ENCODE assay signal across 8 mouse cellular contexts in genomic region chrX:38181608-38182258, GRCm38 (mm10). TPM values are rescaled to one million over a fixed set of nuclear protein-coding genes. Genes with fewer than 3 reads are reported as not detected.
DNase-seq lines count a peak whose midpoint lies in the region; ATAC-seq lines count a peak whose summit lies in the region.

No protein-coding gene starts in this region.

- H3K4me1 ChIP-seq in forebrain, embryonic 11.5 days (replicated peaks; ENCODE audit: control insufficient read depth, insufficient read depth, low read length): no peaks in the 10 kb centered on the region
- H3K4me1 ChIP-seq in hindbrain, embryonic 11.5 days (replicated peaks; ENCODE audit: control insufficient read depth, insufficient read depth, low read length): no peaks in the 10 kb centered on the region
- no peaks in the 10 kb centered on the region for H3K4me1 ChIP-seq in limb, embryonic 15.5 days
- no peaks in the 10 kb centered on the region for H3K4me1 ChIP-seq in midbrain, embryonic 15.5 days

- no peaks in the 10 kb centered on the region; the same call in 1 of the 2 replicates for H3K9me3 ChIP-seq in forebrain, embryonic 11.5 days (ENCODE audit: control insufficient read depth, low read length)
- H3K9me3 ChIP-seq in hindbrain, embryonic 11.5 days (ENCODE audit: control insufficient read depth, low read length): peaks cover 3% of the 10 kb centered on the region
- H3K9me3 ChIP-seq in limb, embryonic 15.5 days: peaks cover 2% of the 10 kb centered on the region; the same call in 1 of the 2 replicates
- H3K9me3 ChIP-seq in midbrain, embryonic 15.5 days: no peaks in the 10 kb centered on the region; the same call in 1 of the 2 replicates

- peak; percentile 80 for ATAC-seq in forebrain, embryonic 11.5 days (replicated peaks; ENCODE audit: low FRiP score)
- ATAC-seq in hindbrain, embryonic 11.5 days (ENCODE audit: low FRiP score): peak; percentile 69
- ATAC-seq in limb, embryonic 15.5 days (ENCODE audit: insufficient number of reproducible peaks, low FRiP score, low TSS enrichment, low read depth): no peak
- ATAC-seq in midbrain, embryonic 15.5 days (replicated peaks): peak; percentile 57

- H3K9ac ChIP-seq in forebrain, embryonic 11.5 days (ENCODE audit: low read length): no peak overlapping the region
- no peak overlapping the region for H3K9ac ChIP-seq in hindbrain, embryonic 11.5 days (ENCODE audit: low read depth, low read length)
- H3K9ac ChIP-seq in limb, embryonic 15.5 days: no peak overlapping the region
- no peak overlapping the region for H3K9ac ChIP-seq in midbrain, embryonic 15.5 days

- H3K4me2 ChIP-seq in forebrain, embryonic 11.5 days (ENCODE audit: low read depth, low read length, severe bottlenecking): peak overlapping the region; percentile 54; the same call in 1 of the 2 replicates
- no peak overlapping the region for H3K4me2 ChIP-seq in hindbrain, embryonic 11.5 days (replicated peaks; ENCODE audit: low read depth, low read length)
- peak overlapping the region; percentile 69; the same call in 1 of the 2 replicates for H3K4me2 ChIP-seq in limb, embryonic 15.5 days
- H3K4me2 ChIP-seq in midbrain, embryonic 15.5 days: peak overlapping the region; percentile 78

- no peaks in the 10 kb centered on the region for H3K36me3 ChIP-seq in forebrain, embryonic 11.5 days (ENCODE audit: control insufficient read depth, insufficient read depth, low read length)
- H3K36me3 ChIP-seq in hindbrain, embryonic 11.5 days (ENCODE audit: control insufficient read depth, insufficient read depth, low read length): no peaks in the 10 kb centered on the region
- no peaks in the 10 kb centered on the region for H3K36me3 ChIP-seq in limb, embryonic 15.5 days
- no peaks in the 10 kb centered on the region for H3K36me3 ChIP-seq in midbrain, embryonic 15.5 days (replicated peaks)

- H3K27ac ChIP-seq in forebrain, embryonic 11.5 days (ENCODE audit: low read depth, low read length): no peak overlapping the region
- no peak overlapping the region for H3K27ac ChIP-seq in hindbrain, embryonic 11.5 days (ENCODE audit: low read depth, low read length)
- no peak overlapping the region for H3K27ac ChIP-seq in limb, embryonic 15.5 days
- H3K27ac ChIP-seq in midbrain, embryonic 15.5 days: no peak overlapping the region

- H3K4me3 ChIP-seq in forebrain, embryonic 11.5 days (ENCODE audit: low read depth, low read length): peak overlapping the region; percentile 33; the same call in 1 of the 2 replicates
- no peak overlapping the region for H3K4me3 ChIP-seq in hindbrain, embryonic 11.5 days (ENCODE audit: low read depth, low read length)
- peak overlapping the region; percentile 44; the same call in 1 of the 2 replicates for H3K4me3 ChIP-seq in limb, embryonic 15.5 days
- H3K4me3 ChIP-seq in midbrain, embryonic 15.5 days: no peak overlapping the region

- WGBS in forebrain, embryonic 11.5 days: 23% methylated on average over 11 of the region's 15 CpGs
- 22% methylated on average over 12 of the region's 15 CpGs for WGBS in hindbrain, embryonic 11.5 days
- 19% methylated on average over 12 of the region's 15 CpGs for WGBS in limb, embryonic 15.5 days
- 31% methylated on average over 10 of the region's 15 CpGs for WGBS in midbrain, embryonic 15.5 days

- peak; percentile 52 to 65 for DNase-seq in layer of hippocampus, postnatal 10 days (ENCODE audit: low spot score in 2 of 2)
- DNase-seq in layer of hippocampus, adult 9-11 months: no peak
- DNase-seq in adrenal gland, postnatal 4 days (ENCODE audit: low spot score in 2 of 2): peak; percentile 10 to 30
- peak; percentile 84 for DNase-seq in forebrain, embryonic 11.5 days (ENCODE audit: low spot score)
- DNase-seq in hindbrain, embryonic 11.5 days (ENCODE audit: low spot score): peak; percentile 69
- peak; percentile 80 for DNase-seq in testis, postnatal 10 days (ENCODE audit: low spot score)

- H3K27me3 ChIP-seq in forebrain, embryonic 11.5 days (ENCODE audit: control insufficient read depth, insufficient read depth, low read length): no peaks in the 10 kb centered on the region
- H3K27me3 ChIP-seq in hindbrain, embryonic 11.5 days (ENCODE audit: control insufficient read depth, insufficient read depth, low read length): no peaks in the 10 kb centered on the region
- no peaks in the 10 kb centered on the region for H3K27me3 ChIP-seq in limb, embryonic 15.5 days
- no peaks in the 10 kb centered on the region for H3K27me3 ChIP-seq in midbrain, embryonic 15.5 days (replicated peaks)

RNA-seq across cellular contexts. Expression of gene Zbtb33, which starts 7.9 kb away (rescaled TPM):
- 10 to 100 TPM; 22.4 to 23.5 TPM for total RNA-seq in layer of hippocampus, postnatal 10 days (2021)
- total RNA-seq in adrenal gland, postnatal 4 days (2021): 10 to 100 TPM; 32.0 to 34.8 TPM
- 7.5 and 10.5 TPM in 2 replicates for polyA plus RNA-seq in forebrain, embryonic 11.5 days (2014; fragmentation: Nextera tagmentation; extraction: Ambion mirVana)
- polyA plus RNA-seq in hindbrain, embryonic 11.5 days (2014; fragmentation: Nextera tagmentation; extraction: Ambion mirVana): 9.9 and 15.8 TPM in 2 replicates
- 2.9 and 4.1 TPM in 2 replicates for polyA plus RNA-seq in limb, embryonic 15.5 days (2015; fragmentation: Nextera tagmentation; extraction: Ambion mirVana)
- 5.0 and 5.5 TPM in 2 replicates for polyA plus RNA-seq in midbrain, embryonic 15.5 days (2015; fragmentation: Nextera tagmentation; extraction: Ambion mirVana)

Comparison
In these comparisons a context has a peak if more than half of its experiments do, and no peak if none do; other contexts are left out.
1. H3K4me3 ChIP-seq: peak in forebrain, embryonic 11.5 days (single experiment) and limb, embryonic 15.5 days (single experiment); none in hindbrain, embryonic 11.5 days (single experiment) and midbrain, embryonic 15.5 days (single experiment).